Mouse (Mus musculus) NIH3T3 (cell line): Measurements from ENCODE around the gene 1700017B05Rik.

Source experiments
- DNase-seq: peaks from one replicate; pipeline ENCODE4 v3.0.0-alpha.2; 2012; ENCODE audit warnings: low read depth

1700017B05Rik gene

GRCm38 (mm10) chr9:57272902-57273804 lies 10.7 kb upstream of the 1700017B05Rik start:
- DNase-seq: no peak

- DNase-seq: no peak
Observed at GRCm38 (mm10) chr9:57271837-57272562, 9.6 kb upstream of the 1700017B05Rik start.

DNA sequence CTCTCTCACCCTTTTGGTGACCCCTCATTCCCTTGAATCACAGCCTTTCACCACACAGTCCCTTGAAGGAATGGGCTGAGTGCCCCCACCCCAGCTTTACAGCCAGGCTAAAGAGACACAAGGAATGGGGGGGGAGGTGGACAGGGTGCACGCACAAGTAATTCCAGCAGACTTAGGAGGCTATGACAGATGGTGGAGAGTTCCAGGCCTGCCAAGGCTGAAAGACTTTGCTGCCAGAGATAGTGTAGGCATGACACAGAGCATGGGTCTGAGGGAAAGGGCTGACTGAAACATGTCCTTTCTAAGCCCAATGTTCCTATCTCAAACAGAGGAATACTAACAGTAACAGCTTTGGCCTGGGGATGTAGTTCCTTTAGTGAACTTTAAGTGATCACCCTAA lies 8.7 kb upstream of the 1700017B05Rik start:
- no peak for DNase-seq

- DNase-seq: no peak
Observed at GRCm38 (mm10) chr9:57270399-57270798, 8.0 kb upstream of the 1700017B05Rik start.

DNA sequence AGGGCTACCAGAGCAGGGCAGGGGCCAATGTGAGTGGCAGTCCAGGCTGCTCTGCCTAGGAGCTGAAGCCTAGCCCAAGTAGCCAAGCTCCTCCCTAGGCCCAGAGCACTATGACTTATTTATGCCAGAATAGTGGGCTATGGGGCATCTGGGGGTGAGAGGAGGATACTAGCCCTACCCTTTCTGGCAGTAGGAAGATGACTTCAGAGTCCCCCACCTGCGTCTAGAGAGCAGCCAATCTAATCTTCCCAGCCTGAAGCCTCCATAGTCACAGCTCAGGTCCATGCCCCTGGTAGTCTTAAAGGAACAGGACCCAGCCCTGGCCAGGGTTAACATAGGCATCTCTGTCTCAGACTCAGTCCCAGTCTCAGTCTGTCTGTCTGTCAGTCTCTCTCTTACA lies 7.0 kb upstream of the 1700017B05Rik start:
- no peak for DNase-seq

DNA sequence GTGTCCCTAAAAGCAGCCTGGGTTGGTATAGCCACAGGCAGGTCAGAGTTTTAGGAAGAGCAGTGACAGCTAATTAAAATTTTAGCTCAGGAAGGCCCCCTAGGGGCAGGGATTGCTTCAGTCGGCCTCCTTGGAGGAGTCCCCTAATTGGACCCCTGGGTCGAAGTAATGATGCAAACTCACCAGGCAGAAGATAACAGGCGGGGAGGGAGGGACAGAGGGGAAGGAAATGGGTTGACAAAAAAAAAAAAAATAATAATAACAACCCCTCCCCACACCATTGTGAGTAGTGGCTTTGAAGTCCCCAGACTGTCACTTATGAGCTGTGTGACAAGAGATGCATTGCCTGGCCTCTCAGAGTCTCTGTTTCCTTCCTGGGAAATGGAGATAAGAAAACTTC lies 6.2 kb upstream of the 1700017B05Rik start:
- no peak for DNase-seq

GRCm38 (mm10) chr9:57268078-57268477 lies 5.7 kb upstream of the 1700017B05Rik start:
- no peak for DNase-seq

GRCm38 (mm10) chr9:57267421-57267820 lies 5.0 kb upstream of the 1700017B05Rik start:
- DNase-seq: no peak

DNA sequence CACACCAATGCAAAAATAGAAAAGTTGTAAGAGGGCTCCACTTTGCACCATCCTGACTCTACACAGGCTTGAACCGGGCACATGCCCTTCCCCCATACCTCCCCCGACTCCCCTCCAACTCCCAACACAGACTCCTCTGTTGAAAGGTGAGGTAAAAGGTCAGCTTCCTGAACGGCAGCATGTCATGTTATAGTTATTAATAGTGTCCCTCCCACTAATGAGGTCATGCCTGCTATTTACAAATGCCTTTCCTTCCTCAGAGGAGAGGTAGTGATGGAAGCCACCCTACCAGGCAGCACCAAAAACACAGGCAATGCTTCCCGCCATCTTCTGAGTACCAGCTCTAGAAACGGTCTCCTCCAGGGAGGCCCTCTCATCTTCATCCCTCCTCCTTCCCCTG lies 2.7 kb upstream of the 1700017B05Rik start:
- DNase-seq: no peak

- DNase-seq: no peak
Observed at GRCm38 (mm10) chr9:57262795-57263684, 628 bp upstream of the 1700017B05Rik start.

- no peak for DNase-seq
Observed at GRCm38 (mm10) chr9:57261516-57261912, 898 bp downstream of the 1700017B05Rik start.

GRCm38 (mm10) chr9:57260940-57261339 lies 1.5 kb downstream of the 1700017B05Rik start:
- DNase-seq: no peak

DNA sequence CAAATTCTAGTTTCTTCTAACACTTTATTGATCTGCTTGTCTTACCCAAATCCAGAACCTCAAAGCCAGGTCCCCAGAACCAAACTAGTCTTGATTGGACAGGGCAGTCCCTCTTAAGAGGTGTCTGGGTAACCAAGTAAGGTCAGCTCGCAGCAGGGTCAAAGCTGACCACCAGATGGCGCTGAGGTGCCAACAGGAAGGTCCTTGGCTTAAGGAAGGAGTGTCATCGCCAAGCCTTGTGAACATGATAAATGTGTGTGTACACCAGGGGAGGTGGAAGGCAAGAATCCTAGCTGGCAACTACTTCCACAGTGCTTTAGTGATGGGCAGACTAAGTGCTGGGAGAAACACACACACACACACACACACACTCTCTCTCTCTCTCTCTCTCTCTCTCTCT lies 2.7 kb downstream of the 1700017B05Rik start:
- DNase-seq: peak; percentile 95

GRCm38 (mm10) chr9:57257627-57258026 lies 4.8 kb downstream of the 1700017B05Rik start:
- no peak for DNase-seq

GRCm38 (mm10) chr9:57256861-57257260 lies 5.6 kb downstream of the 1700017B05Rik start:
- no peak for DNase-seq

DNA sequence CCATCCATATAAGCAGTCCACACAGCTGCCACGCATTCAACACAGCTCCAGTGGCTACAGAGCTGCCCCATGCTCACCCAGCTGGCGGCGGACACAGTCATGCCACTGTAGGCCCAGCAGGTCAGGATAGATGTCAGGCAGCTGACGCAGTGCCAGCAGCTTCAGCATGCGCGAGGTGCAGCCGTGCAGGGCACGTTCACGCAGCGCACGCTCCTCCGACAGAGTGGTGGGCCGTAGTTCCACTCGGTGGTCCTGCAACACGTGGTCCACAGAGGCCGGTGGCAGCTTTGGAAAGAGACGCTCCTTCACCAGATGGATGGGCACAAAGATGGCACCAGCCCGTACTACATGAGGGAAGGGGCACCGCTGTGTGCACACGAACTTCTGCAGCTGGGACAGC lies 6.1 kb downstream of the 1700017B05Rik start:
- DNase-seq: no peak

GRCm38 (mm10) chr9:57254823-57255495 lies 7.5 kb downstream of the 1700017B05Rik start:
- no peak for DNase-seq

DNA sequence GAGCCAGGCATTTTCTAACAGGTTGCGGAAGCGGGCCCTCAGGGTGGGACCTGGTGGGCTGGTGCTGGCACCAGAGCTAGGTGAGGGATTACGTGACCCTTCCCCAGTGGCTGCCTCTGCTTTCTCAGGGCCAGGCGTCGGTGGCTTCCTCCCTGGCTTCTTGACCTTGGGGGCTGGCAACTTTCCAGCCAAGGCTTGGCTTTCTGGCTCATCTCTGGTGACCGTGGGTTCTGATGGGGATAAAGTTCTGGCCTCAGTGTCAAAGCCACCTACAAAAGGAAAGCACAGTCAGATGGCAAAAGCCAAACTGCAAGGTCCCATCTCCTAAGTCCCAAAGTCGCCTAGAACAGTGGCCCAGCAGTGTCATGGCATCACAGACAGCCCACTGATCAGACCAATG lies 8.4 kb downstream of the 1700017B05Rik start:
- no peak for DNase-seq

GRCm38 (mm10) chr9:57251139-57251538 lies 11.3 kb downstream of the 1700017B05Rik start:
- DNase-seq: no peak

GRCm38 (mm10) chr9:57250026-57250425 lies 12.4 kb downstream of the 1700017B05Rik start:
- no peak for DNase-seq
